Mouse (Mus musculus) left cerebral cortex, postnatal 25 days (tissue): Measurements from ENCODE around the gene Ngrn. TPM values are rescaled to one million over a fixed set of nuclear protein-coding genes. Genes with fewer than 3 reads are reported as not detected.

ENCODE experiments used
- DNase-seq, 2 experiments: peaks; one replicate each; pipeline ENCODE4 v3.0.0; 2022; ENCODE audit warnings: low spot score in 2 of 2, mixed read lengths in 1 of 2
- intact Hi-C: fragments of 180-260 bp; cut with DNase I; formaldehyde crosslinking; loops from one replicate; pipeline ENCODE4 v1.15.1; 2025
- total RNA-seq, 2 experiments: library from RNA; stranded (reverse); gene quantifications; 2 replicates each; pipeline ENCODE4 v1.2.3; 2021

The Ngrn gene
- 10 to 100 TPM; 43.5 to 45.1 TPM for total RNA-seq

DNA sequence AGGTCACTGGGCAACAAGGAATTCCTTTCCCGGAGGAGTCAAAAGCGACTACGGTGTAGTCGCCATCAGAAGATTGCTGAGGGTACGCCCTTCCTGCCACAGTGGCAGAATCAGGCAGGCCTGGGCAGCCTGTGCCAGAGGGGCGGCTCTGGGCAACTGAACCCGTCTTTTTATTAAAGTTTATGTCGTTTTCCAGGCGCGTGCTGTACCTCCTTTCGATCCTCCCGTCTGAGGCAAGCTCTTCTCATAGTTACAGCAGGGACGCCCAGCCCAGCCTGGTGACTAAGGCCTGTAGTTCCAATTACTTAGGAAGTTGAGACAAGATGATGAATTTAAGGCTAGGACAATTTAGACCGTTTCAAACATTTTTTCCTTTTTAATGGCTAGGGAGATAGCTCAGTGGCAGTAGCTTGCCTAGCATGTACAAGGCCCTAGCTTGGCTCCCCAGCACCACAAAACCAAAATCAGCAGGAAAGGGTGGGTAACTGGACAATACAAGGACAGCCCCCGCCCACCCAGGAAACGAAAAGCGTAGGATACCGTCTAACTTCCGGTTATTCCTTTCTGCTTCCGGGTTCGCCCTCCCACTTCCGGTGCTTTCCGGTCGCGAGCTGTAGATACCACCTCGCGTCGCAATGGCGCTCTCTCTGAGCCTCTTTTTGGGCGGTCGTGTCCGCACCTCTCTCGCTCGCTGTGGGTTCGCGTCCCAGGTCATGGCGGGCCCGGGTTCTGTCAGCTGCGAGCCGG, at the start of gene Ngrn:
Gene Ngrn, plus strand, starts transcription at position 591 of the 747 bp plus-strand sequence.
- peak; percentile 84 to 89 for DNase-seq
- intact Hi-C loops, result loop anchor here (2.0 kb wide), 1 partner anchor 14 kb away; the partner anchor contains the start of gene Ttll13

- intact Hi-C loops, result loop anchor here (2.0 kb wide), 1 partner anchor 73 kb away; no protein-coding TSS in a partner anchor
- no peak for DNase-seq
Measured at GRCm38 (mm10) chr7:80213604-80214003, 47.4 kb upstream of the Ngrn start.

DNA sequence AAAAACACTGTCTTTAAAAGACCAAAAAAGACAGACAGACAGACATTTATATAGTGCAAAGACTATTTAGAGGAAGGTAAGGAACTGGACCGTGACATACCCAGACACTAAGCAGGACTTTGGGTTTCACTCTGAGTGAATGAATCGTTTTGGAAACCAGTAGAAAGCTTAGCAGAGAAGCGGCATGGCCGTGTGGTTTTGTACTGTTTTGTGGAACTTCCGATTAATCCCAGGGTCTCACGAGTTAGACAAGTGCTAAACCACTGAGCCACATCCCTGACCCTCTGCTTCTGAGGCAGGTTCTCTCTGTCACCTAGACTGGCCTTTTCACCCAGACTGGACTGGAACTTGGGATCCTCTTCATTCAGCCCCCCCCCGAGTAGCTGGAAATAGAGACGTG, 46.6 kb upstream of the Ngrn start:
- no peak for DNase-seq
- intact Hi-C loops, result loop anchor here (2.0 kb wide), 1 partner anchor 74 kb away; no protein-coding TSS in a partner anchor

DNA sequence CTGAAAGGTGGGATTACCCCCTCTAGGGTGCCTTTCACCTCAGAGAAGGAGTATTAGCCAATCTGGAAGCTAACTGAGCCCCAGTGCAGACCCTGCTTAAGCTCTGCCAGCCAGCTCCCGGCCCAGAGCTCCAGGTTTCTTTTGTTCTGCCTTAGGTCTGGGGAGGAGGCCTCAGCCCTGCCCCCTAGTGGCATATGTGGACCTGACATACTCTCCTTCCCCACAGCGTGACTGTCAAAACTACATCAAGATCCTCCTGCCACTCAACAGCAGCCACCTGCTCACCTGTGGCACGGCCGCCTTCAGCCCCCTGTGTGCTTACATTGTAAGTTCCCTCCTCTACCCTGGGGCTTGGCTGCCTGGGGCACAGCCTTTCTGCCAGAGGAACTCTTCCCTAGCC, 45.6 kb upstream of the Ngrn start:
- DNase-seq, result peak; percentile 73 to 77
- intact Hi-C loops, result loop anchor here (2.0 kb wide), 1 partner anchor 75 kb away; no protein-coding TSS in a partner anchor

DNA sequence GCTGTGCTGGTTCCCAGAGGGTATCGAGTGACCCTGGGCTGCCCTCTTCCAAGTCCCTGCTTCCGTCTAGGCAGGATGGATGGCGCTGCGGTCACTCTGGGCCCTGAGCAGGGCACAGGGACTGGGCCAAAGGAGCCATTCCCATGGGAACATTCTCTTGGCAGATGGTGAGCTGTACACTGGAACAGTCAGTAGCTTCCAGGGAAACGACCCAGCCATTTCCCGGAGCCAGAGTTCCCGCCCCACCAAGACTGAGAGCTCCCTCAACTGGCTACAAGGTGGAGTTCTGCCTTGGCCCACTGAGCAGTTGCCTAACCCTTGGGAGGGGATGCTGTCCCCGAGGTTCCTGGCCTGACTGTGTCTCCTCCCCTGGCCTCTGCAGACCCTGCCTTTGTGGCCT, 44.4 kb upstream of the Ngrn start:
- intact Hi-C loops, result no loop called here

DNA sequence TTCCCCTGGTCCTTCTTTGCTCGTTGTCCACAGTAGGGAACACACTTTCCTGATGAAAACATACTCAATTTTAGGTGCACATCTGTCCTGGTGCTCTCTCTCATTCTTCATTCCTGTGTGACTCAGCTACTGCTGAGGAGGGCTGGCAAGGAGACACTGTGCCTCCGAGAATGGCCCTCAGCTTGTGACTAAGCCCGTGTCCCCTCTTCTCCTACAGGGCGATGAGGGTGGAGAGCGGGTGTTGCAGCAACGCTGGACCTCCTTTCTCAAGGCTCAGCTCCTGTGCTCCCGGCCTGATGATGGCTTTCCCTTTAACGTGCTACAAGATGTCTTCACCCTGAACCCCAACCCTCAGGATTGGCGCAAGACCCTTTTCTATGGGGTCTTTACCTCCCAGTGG, 42.3 kb upstream of the Ngrn start:
- intact Hi-C loops, result no loop called here
- no peak for DNase-seq

More for the DNA sequence above, 44.4 kb upstream of the Ngrn start:
- peak; percentile 37 to 45 for DNase-seq

GRCm38 (mm10) chr7:80220237-80220797, 40.7 kb upstream of the Ngrn start:
- intact Hi-C loops, result no loop called here
- DNase-seq, result no peak

DNA sequence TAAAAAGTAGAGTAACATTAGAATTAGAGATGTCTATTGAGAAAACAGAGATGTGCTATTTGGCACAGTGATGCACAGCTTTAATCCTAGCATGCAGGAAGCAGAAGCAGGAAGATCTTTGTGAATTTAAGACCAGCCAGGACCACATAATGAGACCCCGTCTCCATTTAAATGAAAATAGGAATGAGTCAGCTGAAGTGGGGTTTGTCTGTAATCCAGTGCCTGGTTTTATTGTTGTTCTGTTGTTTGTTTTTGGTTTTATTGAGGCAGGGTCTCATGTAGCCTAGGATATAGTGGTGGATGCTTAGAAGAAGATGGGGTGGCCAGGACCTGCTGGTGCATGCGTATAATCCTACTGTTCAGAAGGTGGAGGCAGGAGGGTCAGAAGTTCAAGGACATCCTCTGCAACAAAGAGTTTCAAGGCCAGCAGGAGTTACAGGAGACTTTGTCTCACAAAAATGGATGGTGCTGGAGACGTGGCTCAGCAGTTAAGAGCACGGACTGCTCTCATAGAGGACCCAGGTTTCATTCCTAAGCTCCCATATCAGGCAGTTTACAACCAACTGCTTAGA, 39.8 kb upstream of the Ngrn start:
- no peak for DNase-seq
- intact Hi-C loops, result no loop called here

GRCm38 (mm10) chr7:80227065-80227464, 34.0 kb upstream of the Ngrn start:
- DNase-seq, result no peak
- intact Hi-C loops, result no loop called here

- intact Hi-C loops, result no loop called here
- DNase-seq, result no peak
Measured at GRCm38 (mm10) chr7:80230196-80230595, 30.8 kb upstream of the Ngrn start.

- DNase-seq, result no peak
- intact Hi-C loops, result no loop called here
Measured at GRCm38 (mm10) chr7:80231971-80232488, 29.0 kb upstream of the Ngrn start.

DNA sequence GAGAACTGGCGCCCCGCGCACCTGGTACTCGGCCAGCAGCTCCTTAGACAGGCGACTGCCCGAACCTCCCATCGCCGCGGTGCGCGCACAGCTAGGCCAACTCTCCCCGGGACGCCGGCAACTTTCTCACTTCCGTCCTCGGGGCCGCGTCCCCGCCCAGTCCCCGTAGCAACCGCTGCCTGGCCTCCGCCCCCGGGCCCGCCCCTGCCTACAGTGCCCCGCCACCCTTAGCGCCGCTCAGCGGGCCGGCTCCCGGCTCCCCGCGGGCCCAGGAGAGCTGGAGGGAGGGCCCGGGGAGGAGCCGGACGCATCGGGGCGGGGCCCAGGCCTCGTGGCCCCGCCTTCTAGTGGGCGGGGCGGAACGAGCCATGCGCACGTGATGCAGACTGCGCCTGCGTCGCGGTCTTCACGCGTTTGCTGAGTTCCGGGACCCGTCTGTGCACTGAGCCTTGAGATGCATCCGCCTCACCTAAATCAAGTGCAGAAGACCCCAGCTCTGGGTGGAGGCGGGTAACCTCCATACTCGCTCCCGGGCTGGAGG, 28.5 kb upstream of the Ngrn start, which contains the start of the genes Cib1 and Gdpgp1:
Gene Cib1, minus strand, starts transcription at position 325 of the 541 bp plus-strand sequence.
Gene Gdpgp1, plus strand, starts transcription at position 377 of the 541 bp plus-strand sequence.
- intact Hi-C loops, result no loop called here

GRCm38 (mm10) chr7:80233799-80234198, 27.2 kb upstream of the Ngrn start:
- DNase-seq, result no peak
- intact Hi-C loops, result no loop called here

More for the DNA sequence above, 28.5 kb upstream of the Ngrn start, which contains the start of the genes Cib1 and Gdpgp1:
- peak; percentile 95 to 96 for DNase-seq

GRCm38 (mm10) chr7:80238542-80238941, 22.5 kb upstream of the Ngrn start:
- intact Hi-C loops, result no loop called here
- no peak for DNase-seq

DNA sequence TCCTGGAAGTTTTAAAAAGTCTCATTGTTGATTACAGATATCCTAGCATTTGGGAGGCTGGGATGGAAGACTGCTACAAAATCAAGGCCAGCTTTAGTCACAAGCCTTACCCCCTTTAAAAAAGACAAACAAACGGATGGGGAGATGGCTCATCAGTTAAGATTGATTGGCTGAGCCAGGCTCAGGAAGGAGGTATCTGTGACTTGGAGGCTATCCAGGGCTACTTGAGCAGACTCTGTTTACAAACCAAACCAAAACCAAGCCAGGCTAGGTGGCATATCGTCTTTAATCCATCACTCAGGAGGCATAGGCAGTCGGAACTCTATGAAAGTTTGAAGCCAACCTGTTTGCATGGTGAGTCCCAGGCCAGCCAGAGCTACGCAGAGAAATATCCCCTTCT, 19.4 kb upstream of the Ngrn start:
- intact Hi-C loops, result no loop called here
- no peak for DNase-seq

DNA sequence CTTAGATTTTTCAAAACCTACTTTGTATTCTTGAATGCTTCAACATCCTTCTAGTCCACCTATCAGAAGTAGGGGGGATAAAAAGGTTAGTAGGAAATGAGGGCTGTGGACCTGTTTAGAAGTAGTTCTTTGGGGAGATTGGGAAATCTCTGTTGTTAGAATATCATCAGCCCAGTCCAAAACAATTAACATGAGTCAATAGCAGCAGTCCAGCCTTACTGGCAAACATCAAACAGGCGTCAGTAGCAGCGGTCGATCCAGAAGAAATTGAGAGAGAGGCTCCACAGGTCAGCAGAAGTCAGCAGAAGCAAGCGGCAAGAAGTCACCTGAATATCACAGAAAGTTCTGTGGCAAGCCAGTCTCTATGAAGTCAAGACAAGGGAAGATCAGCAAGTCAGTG, 16.2 kb upstream of the Ngrn start:
- intact Hi-C loops, result no loop called here
- DNase-seq, result no peak

GRCm38 (mm10) chr7:80246148-80246721, 14.8 kb upstream of the Ngrn start, which contains the start of gene Ttll13:
Gene Ttll13 (plus strand): TSS chr7:80246376.
- DNase-seq, result peak; percentile 96 to 99
- intact Hi-C loops, result loop anchor here (2.0 kb wide), 1 partner anchor 15 kb away; the partner anchor contains the start of gene Ngrn

DNA sequence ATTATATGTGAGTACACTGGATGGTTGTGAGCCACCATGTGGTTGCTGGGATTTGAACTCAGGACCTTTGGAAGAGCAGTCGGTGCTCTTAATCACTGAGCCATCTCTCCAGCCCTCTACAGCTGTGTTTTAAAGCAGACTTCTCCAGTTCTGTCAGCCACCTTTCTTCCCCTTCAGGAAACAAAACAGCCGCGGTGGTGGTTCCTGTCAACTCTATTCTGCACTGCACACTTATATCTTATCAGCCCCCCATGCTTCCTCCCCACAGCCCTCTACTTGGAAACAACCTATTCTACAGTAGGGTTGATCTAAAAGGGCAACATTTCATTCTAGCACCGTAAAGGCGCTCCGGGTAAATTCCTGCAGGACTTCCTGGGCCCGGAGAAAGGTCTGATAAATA, 14.2 kb upstream of the Ngrn start:
- no peak for DNase-seq
- intact Hi-C loops, result loop anchor here (2.0 kb wide), 1 partner anchor 14 kb away; the partner anchor contains the start of gene Ngrn

DNA sequence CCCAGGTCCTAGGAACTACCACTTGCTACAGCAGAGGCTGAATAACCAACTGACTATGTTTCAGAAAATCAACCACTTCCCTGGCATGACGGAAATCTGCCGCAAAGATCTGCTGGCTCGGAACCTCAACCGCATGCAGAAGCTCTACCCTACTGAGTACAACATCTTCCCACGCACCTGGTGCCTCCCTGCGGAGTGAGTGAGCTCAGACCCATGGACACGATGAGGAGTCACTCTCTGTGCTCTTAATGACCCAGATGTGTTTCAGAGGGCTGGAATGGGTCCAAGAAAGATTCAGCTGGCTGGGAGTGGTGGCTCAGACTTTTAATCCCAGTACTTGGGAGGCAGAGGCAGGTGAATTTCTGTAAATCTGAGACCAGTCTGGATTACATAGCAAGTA, 8.6 kb upstream of the Ngrn start:
- intact Hi-C loops, result no loop called here
- no peak for DNase-seq
